Mouse (Mus musculus) erythroblast, adult 5-6 weeks (primary cell): ENCODE results near the gene Phf21a. TPM values are rescaled to one million over a fixed set of nuclear protein-coding genes. Genes with fewer than 3 reads are reported as not detected.

Source experiments
- ATAC-seq: replicated peaks from 2 replicates; pipeline ENCODE4 v1.8.0; 2016; ENCODE audit warnings: moderate number of reproducible peaks, mild to moderate bottlenecking, moderate TSS enrichment, inconsistent platforms; ENCODE audit not compliant: poor library complexity, low FRiP score, severe bottlenecking
- total RNA-seq, 2 experiments: library from RNA; stranded (forward) in 1 of 2; stranded (reverse) in 1 of 2; fragments of 150-400 nt in 1 of 2; fragments of 200-764, 138-1000 nt in 1 of 2; gene quantifications; 2 replicates each; pipeline versions ENCODE4 v1.2.3 to v1.2.4; 2015 to 2017; ENCODE audit warnings: low replicate concordance in 2 of 2

Gene Phf21a
- total RNA-seq, 2 experiments from 2014 or later = 11.1 to 15.2 TPM

DNA sequence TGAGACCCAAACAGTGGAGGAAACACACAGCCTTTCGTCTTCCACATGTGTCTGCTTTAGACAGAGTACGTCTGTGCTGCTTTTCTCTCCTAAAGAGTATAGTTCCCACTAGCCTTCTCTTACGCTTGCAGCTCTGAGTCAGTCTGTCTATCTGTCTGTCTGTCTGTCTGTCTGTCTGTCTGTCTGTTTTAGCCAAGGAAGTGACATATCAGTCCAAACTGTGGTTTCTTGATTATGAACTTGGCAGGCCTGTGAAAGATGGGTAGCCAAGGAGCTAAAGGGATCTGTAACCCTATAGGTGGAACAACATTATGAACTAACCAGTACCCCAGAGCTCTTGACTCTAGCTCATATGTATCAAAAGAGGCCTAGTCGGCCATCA, 180.9 kb downstream of the Phf21a start:
- ATAC-seq = no peak

DNA sequence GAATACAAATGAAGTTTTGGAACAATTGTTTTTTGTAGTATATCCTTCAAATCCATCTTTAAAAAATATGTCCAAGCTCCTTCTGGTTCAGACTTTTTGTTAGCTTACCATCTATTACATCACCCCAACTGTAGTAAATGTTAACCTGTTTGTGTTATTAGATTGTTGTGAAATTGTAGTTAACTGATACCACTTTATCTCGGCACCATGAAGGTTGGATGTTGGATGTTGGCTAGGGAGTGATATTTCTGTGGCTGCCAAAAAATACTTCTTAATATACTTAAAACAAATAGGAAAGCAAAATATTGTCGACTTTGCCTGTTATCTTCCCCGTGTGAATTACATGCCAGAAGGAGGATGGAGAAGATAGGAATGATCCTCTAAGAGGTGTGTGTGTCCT, 184.9 kb downstream of the Phf21a start:
- ATAC-seq = no peak

DNA sequence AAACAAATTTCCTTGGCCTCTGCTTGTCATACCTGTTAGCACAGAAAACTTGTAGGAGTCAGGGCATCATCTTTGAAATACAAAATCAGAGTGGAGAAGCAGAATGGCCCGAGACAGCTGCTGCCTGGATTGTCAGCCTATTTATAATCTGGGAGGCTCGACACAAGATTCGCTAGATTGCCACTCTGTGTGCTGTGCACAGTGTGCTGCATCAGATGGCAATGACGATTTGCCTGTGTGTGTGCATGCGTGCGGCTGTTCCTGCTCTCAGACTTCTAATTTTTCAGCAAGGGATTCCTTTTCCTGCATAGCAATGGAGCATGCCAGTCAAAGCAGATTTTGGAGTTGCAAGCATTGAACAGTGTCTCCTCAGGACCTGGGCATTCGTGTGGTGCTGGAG, 185.7 kb downstream of the Phf21a start:
- no peak for ATAC-seq

DNA sequence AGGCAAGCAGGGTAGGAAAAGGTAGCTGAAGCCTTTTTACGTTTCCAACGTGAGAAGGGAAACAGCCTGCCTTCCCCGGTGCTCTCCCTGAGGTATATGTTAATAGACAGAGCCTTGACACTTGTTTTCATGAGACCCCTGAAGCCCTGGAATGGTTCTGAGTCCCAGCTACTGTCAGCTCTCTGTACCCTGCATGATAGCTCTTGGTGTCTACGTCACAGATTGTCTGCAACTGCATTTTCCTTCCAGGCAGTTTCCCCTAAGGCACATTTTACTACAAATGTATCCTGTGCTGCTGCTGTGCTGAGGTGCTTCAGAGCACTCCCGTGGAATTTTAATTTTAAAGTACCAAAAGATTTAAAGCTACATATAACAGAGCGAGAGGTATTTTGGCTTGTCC, 186.5 kb downstream of the Phf21a start:
- no peak for ATAC-seq

DNA sequence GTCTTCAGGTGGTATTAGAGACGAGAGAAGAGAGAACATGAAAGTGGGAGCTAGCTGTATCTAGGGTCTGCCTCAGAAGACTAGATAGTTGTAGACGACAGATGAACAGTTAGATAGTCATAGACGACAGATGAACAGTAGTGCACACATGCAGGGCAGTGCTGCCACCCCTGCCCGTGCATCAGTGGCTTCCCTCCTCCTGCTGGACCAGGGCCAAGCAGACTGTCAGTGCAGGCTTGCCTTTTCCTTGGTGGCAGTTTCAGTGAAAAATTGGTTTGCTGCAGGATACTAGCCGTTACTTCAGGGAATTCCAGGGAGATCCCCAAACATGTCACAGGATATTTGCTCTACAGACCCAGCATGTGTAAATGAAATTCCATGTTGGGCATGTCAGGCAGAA, 192.7 kb downstream of the Phf21a start:
- no peak for ATAC-seq

DNA sequence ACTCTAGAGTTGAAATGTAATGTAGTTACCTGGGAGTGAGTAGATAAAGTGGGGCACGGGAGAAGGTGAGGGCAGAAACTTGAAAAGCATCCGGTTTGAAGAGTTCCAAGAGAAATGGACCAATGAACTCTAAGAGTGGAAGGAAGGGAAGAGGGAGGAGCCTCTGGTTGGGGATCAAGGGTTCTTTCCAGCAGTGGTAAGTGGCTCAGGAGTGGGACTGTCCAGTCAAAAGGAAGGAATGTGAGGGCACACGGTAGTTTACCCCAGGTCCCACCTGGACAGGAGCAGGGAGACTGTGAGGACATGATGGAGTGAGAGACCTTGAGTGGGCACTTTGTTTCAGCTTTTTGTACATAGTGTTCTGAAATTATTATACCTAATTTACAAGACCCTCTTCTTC, 196.4 kb downstream of the Phf21a start:
- no peak for ATAC-seq

DNA sequence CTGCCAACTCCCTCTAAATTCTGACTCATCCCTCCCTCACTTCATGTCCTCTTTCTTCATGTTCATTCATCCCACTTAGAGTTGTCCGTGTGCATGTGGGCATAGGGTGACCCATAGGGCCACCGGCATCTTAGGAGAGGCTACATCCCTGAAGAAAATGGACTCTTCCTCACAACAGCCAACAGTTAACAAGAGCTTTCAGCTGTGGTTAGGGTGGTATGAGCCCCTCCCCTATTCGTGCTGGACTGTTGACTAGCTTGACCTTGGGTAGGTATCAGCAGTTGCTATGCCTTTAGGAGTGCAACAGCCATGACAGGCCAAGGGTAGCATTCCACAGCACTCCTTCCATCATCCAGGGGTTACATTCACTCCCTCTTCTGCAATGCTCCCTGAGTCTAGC, 198.6 kb downstream of the Phf21a start:
- no peak for ATAC-seq

DNA sequence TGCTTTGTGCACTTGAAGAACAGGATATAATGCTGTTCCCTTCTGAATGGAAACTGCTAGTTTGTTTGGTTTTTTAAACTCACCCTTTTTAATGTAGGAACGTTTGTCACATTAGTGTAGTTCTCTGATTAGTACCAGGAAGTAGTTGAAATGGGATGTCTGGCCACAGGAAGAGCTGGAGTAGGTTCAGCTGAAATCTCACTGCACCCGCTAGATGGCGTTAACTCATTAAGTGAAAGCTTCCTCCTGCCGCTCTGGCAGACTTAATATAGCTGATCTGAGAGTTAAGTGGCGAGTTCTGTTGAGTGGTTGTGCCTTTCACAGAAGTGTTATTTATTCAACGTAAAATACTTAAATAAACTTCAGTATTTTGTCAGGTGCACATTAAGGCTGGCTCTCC, 203.5 kb downstream of the Phf21a start:
- peak; percentile 69; the same call in 1 of the 2 replicates for ATAC-seq

DNA sequence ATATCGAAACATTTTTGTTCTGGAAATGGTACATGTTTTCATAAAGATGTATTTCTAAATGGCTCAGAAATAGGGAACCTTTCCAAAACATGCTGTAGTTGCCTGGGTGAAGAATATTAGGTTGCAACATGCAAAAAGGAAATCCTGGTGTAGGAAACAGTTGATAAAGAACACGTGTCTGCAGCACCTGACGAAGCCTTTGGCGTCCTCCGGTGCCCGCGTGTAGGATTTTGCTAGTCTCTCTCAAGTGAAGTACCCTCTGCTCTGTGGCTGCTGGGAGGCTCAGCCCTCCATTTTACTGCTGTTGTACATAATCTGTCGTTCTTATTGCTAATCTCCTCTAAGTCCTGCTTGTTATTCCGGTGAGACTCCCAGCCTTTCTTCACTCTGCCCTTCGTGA, 207.0 kb downstream of the Phf21a start:
- no peak for ATAC-seq

DNA sequence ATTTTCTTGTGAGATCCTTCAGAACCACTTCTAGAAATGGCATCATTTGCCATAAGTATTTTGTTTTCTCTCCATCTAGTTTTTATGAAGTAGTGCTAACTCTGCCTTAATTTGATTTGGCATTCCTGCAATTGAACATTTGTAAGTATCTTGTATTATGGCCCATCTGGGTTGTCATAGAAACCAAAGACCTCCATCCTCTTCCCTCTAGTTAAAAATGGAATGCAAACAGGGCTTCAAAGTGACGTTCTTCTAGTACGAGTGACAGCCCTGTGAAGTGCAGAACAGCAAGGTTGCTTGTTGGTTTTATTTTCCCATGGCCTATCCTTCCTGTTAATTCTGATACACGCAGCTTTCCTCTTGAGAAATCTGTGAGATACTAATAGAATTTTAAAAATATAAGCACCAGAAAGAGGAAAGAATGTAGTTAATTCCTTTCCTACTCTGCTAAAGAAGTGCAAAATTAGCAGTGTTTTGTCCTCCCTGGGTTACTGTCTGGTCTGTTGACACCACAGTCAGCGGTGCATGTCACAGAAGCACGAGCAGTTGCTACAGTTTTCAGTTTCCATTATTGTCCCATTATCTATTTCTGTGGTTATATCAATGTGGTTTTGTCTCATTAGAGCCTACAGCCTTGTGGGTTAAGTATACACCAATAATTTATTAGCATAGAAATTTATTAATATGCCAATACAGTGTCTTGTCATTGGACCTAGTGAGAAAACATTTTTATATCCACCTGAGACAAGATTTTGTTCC, 209.1 kb downstream of the Phf21a start:
- ATAC-seq = no peak

DNA sequence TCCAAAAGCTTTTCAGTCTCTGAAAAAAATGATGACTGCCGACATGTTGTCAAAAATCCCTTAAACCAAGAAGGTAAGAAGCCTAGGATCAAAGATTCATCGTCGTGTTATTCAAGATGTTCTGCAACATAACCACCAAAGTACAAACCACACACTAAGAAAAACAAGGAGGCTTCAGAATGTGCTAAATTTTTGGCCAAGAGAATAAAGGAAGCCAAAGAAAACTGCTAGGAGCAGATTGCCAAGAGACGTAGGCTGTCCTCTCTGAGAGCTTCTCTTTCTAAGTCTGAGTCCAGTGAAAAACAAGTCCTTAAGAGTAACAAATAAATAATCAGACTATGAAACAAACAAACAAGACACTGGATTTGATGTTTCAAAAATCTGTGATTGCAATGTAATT, 219.6 kb downstream of the Phf21a start:
- no peak for ATAC-seq

DNA sequence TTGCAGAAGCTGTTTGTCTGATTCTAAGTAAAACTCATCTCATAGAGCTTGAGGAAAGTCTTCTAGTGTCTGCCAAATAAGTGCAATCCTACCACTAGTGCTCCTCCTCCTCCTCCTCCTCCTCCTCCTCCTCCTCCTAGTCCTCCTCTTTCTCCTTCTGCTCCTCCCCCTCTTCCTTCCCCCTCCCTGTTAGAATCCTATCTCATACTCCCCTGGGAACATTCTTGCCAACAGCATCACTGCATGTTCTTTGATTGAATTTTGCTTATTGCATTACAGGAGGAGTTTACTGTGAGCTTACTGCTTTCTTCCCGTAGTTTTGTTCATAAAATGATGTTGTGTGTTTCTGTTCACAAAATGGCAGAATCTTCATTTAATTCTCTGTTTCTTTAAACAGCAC, 221.1 kb downstream of the Phf21a start:
- ATAC-seq = no peak

DNA sequence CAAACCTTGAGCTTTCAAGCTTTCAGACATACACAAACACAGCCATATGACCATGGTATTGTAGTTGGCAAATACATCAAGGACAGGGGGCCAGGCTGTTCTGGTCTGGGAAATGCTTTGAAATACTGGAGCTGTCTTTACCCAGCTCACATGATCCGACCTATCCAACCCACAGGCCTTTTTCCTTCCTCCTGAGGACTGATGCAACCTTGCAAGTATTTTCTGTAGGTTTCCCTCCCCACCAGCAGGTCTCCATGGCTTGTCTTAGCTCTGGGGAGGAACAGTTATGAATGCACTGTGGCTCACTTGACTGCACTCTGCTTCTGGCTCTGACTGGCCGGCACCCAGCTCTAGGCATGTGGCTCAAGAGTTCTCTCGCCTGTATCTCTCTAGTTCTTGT, 223.7 kb downstream of the Phf21a start:
- no peak for ATAC-seq

DNA sequence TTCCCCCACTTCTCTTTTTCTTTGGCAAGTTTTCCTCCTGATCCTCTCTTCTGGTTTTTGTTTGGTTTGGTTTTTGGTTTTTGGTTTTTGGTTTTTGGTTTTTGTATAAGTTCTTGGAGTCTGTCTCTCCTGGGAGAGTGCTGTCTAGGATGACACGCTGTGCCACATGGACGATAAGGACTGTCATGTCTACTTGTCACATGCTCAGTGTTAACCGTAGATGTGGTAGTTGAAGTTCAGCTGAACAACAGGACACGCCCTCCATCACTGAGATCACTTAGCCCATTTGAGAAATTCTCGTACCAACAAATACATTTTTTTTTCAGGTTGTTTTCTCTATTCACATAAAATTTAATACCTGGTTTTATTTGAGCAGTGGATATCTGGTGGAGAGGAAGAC, 224.3 kb downstream of the Phf21a start:
- no peak for ATAC-seq

DNA sequence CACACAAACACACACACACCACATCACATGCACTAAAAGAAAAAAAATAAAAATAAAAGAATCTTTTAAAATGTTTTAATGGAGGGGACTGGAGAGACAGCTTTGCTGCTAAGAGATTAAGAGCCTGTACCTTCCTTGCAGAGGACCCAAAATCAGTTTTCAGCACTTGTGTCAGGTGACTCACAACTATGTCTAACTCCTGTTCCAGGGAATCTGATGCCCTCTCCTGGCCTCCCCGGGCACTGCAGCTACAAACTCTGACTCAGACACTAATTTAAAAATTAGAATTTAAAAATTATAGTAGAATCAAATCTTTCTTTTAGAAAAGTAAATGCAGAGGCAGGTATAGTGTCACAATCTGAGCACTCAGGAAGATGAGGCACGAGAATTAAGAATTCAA, 229.8 kb downstream of the Phf21a start:
- ATAC-seq = no peak

DNA sequence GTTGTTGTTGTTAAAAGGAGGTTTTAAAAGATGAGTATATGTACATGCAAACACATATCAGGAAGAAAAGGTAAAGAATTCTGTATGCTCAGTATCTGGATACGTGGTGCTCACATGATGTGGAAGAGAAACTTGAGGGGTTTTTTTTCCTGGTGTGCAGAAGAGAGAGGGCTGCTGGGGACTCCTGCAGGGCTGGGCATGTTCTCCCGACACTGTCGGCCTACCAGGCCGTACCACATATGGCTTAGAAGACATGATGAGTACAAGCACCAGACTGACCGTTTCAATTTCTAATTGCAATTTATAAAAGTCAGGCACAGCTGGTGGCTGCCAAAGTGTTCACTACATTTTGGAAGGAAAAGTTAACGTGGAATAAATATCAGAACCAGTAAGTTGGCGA, 232.8 kb downstream of the Phf21a start:
- no peak for ATAC-seq

DNA sequence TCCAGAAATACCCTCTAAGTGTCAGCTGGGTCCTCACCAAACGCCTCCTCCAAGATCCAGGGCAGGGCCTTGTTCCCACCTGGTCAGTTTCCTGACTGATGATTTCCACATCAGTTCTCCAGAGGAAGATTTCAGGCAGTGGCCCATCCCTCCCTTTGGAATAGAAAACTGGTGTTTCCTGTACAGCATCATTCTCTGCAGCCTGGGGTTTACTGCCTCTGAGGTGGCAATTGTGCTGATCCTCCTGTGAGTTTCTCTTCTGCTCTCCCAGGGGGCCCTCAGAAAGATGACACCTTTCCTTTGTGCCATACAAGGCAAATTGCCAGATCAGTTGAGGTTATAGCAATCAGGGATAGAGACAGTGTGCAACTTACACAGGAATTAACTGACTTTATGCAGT, 233.3 kb downstream of the Phf21a start:
- ATAC-seq = no peak

DNA sequence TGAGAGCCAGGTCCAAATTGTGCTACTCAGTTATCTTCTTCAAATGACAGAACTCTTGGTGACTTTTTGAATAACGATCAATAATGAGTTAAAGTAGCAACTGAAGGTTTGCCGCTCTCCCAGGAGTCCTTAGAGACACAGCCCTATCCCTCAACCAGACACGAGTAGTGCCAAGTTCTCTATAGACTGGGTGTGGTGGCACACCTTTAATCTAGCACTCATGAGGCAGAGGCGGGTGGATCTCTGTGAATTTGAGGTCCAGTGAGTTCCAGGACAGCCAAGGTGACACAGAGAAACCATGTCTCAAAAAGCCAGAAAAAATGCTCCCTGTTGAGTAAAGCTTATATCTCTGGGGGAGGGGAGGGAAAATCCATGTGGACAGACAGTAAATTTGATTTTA, 234.7 kb downstream of the Phf21a start:
- ATAC-seq = no peak

DNA sequence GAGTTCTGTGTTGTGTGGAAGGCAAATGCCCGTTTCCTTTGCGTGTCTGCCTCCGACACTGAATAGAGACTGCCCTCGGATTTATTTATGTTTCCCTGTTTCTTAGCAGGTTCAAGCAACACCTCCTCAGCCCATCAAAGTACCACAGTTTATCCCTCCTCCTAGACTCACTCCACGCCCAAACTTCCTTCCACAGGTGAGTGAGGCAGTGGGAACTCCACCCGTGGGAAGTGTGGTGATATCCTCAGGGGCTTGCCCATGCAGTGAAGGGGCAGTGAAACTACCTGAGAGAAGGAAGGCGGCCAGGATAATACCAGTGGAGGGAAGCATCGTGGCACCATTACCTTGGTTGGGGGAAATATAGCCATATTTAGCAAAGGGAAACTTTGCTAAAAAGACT, 235.3 kb downstream of the Phf21a start:
- ATAC-seq = no peak

DNA sequence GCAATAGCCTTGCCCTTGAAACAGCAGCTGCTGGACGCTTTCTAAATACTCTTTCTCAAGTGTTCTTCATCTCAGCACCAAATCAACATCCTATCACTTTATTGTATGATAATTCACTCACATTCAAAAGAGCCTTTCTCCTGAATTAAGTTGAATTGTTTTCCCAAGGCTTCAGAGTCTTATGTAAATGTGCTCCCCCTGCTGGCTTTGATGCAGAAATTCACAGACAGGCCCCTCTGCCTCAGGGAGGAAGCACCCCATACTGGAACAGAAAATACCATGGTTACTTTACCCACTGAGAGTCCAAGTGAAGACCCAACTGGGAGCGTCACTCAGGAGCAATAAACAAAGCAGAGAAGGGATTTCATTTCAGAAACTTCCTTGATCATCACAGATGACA, 237.9 kb downstream of the Phf21a start:
- ATAC-seq = peak; percentile 54; the same call in 1 of the 2 replicates

DNA sequence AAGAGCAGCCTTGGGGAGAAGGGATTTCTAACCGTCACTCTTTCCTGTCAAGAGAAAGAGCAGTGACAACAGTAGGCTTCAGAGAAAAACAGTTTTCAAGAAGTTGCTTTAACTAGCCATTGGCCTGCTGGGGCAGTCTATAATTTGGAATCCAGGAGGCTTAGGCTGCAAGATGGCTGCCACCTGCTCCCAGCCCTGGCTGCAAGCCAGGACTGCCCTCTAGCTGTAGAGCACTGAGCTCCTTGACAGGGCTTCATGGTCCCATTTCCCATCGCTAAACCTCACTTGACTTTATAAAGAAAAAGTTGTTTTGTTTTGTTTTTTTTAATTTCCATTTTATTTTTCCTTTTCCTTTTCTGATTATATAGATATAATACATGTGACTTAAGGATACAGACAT, 238.5 kb downstream of the Phf21a start:
- no peak for ATAC-seq

DNA sequence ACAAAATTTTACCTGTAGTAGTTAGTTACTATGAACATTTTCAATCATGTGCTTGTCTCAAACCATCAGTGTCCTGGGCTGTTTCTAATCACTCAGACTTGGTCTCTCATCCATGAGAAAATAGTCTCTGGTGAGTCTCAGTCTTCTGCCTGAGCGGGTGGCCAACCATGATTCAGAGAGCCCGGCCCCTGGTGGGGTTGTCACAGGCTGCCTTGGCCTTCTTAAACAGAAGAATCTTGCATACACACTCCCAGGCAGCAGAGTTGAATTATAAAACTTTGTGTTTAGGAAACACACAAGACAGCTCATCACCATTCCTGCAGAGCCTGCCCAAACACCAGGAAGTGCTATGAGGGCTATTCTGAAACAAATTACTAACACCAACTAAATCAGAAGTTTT, 239.0 kb downstream of the Phf21a start:
- ATAC-seq = no peak
